Mouse (Mus musculus): ENCODE measurements around the gene Hmgn5. TPM values are rescaled to one million over a fixed set of nuclear protein-coding genes. Genes with fewer than 3 reads are reported as not detected.

Gene Hmgn5
- polyA plus RNA-seq (2015; fragmentation: Nextera tagmentation; extraction: Ambion mirVana): 17.5 and 20.8 TPM in 2 replicates

DNA sequence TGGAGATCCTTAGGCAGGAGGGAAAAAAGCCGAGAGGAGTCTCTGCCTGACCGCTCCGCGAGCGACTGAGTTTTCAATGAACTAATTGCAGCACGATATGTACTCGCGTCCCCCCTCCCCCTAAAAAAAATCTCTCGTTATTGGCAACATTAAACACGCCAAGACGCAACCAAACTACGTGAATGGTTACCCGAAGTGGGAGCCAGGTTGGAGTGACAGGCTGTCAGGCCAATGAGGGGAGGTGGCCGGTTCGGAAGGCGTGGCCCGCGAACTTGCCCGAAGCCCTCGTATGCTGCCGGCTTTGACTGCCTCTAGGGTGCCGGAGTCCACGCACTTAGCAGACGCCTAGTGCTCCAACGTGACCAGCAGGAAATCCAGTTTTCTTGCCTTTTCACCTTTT, at the start of gene Hmgn5:
Gene Hmgn5 (minus strand): TSS at position 122 of the 400 bp plus-strand sequence.
- Histone ChIP-seq H3K9me3 (replicated peaks) (no peaks in the 10 kb centered on the region), H3K4me1 (replicated peaks) (no peaks in the 10 kb centered on the region), H3K4me3 (peak within 1 kb of the TSS; percentile 53), H3K9ac (peak within 1 kb of the TSS; percentile 52), H3K27me3 (no peaks in the 10 kb centered on the region), H3K27ac (peak within 1 kb of the TSS; percentile 78), H3K4me2 (peak within 1 kb of the TSS; percentile 58), H3K36me3 (no peaks in the 10 kb centered on the region)
- WGBS: 18% methylated on average over 25 of the region's 25 CpGs
- peak; percentile 99 for ATAC-seq (replicated peaks; ENCODE audit: insufficient number of reproducible peaks, insufficient read depth, low FRiP score, low read depth)

DNA sequence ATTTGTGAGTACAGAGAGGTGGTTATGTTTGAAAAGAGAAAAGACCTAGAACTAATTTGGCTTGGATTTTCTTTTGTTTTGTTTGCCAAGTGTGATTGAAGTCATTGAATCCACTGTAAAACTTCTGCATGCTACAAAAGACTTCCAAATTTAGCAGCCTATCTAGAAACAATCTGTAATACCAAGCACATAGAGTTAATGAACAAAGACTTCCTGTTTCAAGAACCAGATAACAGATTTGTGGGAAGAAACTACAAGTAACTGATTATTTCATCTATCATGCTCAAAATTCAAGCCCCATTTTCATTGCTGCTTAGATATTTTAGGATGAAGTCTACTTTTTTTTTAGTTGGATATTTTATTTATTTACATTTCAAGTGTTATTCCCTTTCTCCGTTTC, 34.6 kb upstream of the Hmgn5 start:
- H3K27ac ChIP-seq: no peak overlapping the region
- H3K27me3 ChIP-seq: no peaks in the 10 kb centered on the region
- no peak overlapping the region for H3K4me3 ChIP-seq
- 61% methylated on average over 1 of the region's 1 CpGs for WGBS
- no peak overlapping the region for H3K9ac ChIP-seq
- no peak overlapping the region for H3K4me2 ChIP-seq
- H3K36me3 ChIP-seq: no peaks in the 10 kb centered on the region
- H3K4me1 ChIP-seq (replicated peaks): no peaks in the 10 kb centered on the region
- H3K9me3 ChIP-seq (replicated peaks): no peaks in the 10 kb centered on the region
- ATAC-seq (replicated peaks; ENCODE audit: insufficient number of reproducible peaks, insufficient read depth, low FRiP score, low read depth): no peak

DNA sequence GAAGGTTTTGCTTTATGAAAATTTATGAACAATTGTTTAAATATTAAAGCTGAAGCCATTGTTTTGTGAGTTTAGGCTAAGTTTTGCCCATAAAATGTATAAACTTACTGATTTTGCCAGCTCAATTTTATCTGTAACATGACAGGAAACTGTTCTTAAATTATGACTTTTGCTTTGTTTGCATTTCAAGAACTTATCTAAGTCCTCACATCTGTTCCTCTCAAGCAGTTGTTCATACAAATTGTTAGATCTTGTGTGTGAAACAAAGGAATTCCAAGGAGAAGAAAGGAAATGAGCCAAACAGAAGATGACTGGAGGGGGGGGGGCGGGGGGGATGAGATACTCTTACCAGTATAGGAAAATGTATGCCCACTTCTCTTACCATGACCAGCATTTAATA, 13.0 kb upstream of the Hmgn5 start:
- H3K9ac ChIP-seq: no peak overlapping the region
- H3K4me2 ChIP-seq: no peak overlapping the region
- H3K4me3 ChIP-seq: no peak overlapping the region
- H3K27ac ChIP-seq: no peak overlapping the region
- no peaks in the 10 kb centered on the region for H3K4me1 ChIP-seq (replicated peaks)
- no peaks in the 10 kb centered on the region for H3K27me3 ChIP-seq
- ATAC-seq (replicated peaks; ENCODE audit: insufficient number of reproducible peaks, insufficient read depth, low FRiP score, low read depth): no peak
- no peaks in the 10 kb centered on the region for H3K36me3 ChIP-seq
- H3K9me3 ChIP-seq (replicated peaks): no peaks in the 10 kb centered on the region
- 64% methylated on average over 1 of the region's 1 CpGs for WGBS

DNA sequence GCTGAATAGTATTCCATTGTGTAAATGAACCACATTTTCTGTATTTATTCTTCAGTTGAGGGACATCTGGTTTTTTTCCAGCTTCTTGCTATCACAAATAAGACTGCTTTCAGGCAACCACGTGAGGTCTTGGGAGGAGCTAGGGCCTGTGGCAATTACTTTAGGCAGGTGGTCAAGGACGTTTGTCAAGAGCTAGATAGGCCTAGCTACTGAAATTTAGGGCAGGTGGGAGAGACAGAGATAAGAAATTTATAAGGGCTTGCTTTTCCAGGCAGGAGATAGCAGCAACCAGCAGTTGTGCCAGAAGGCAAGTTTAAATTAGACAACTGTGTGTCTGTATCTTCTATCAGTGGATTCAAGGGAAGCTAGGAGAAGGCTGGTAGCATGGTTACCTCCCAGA, 7.7 kb upstream of the Hmgn5 start:
- H3K9ac ChIP-seq: no peak overlapping the region
- no peak for ATAC-seq (replicated peaks; ENCODE audit: insufficient number of reproducible peaks, insufficient read depth, low FRiP score, low read depth)
- no peak overlapping the region for H3K27ac ChIP-seq
- H3K4me2 ChIP-seq: no peak overlapping the region
- no peaks in the 10 kb centered on the region for H3K4me1 ChIP-seq (replicated peaks)
- no peak overlapping the region for H3K4me3 ChIP-seq
- no peaks in the 10 kb centered on the region for H3K9me3 ChIP-seq (replicated peaks)
- 36% methylated on average over 2 of the region's 2 CpGs for WGBS
- no peaks in the 10 kb centered on the region for H3K36me3 ChIP-seq
- H3K27me3 ChIP-seq: no peaks in the 10 kb centered on the region

DNA sequence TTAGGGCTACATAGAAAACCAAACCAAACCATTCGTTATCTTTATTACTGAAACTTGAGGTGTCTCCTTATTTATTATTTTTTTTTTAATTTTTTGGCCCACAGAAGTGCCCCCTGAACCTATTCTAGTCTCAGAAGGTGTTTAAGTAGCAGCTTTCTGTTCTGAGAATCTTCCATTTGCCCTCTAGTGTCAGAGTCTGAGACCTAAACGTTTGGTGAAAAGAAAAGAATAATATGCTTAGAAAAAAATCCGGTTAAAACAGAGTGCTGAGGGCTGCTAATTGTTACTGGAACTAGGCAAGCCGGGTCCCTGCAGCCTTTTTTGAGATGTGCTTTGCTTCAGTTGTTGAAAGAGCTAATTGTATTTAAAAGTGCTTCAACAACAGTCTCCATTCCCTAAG, 962 bp upstream of the Hmgn5 start:
- H3K4me3 ChIP-seq: peak overlapping the region; percentile 53
- no peaks in the 10 kb centered on the region for H3K9me3 ChIP-seq (replicated peaks)
- WGBS: 24% methylated on average over 4 of the region's 4 CpGs
- peak overlapping the region; percentile 58 for H3K4me2 ChIP-seq
- no peak for ATAC-seq (replicated peaks; ENCODE audit: insufficient number of reproducible peaks, insufficient read depth, low FRiP score, low read depth)
- H3K27ac ChIP-seq: peak overlapping the region; percentile 78; the same call in 1 of the 2 replicates
- no peaks in the 10 kb centered on the region for H3K27me3 ChIP-seq
- H3K4me1 ChIP-seq (replicated peaks): no peaks in the 10 kb centered on the region
- no peaks in the 10 kb centered on the region for H3K36me3 ChIP-seq
- no peak overlapping the region for H3K9ac ChIP-seq

DNA sequence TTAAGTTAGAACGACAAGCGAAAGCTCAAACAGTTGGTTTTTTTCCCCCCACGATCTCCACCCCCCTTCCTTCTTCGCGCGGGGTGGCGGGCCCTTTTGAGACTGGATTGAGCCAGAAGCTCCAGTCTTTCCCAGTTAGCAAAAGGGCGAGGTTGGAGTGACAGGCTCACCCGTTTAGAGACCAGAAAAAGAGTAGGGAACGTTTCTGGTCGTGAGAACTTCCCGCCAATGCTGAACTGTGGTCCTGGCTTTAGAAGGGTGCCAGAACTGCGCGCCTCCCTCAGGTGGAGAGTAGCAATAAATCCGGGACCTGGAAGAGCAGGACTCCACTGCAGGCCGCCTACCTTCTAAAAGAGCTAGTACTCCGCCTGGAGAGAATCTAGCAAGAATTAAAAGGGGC, 482 bp upstream of the Hmgn5 start:
- peak overlapping the region; percentile 78 for H3K27ac ChIP-seq
- peak overlapping the region; percentile 40 for H3K9ac ChIP-seq
- H3K4me3 ChIP-seq: peak overlapping the region; percentile 53
- H3K9me3 ChIP-seq (replicated peaks): no peaks in the 10 kb centered on the region
- H3K36me3 ChIP-seq: no peaks in the 10 kb centered on the region
- peak; percentile 73 for ATAC-seq (replicated peaks; ENCODE audit: insufficient number of reproducible peaks, insufficient read depth, low FRiP score, low read depth)
- peak overlapping the region; percentile 58 for H3K4me2 ChIP-seq
- no peaks in the 10 kb centered on the region for H3K27me3 ChIP-seq
- WGBS: 9% methylated on average over 17 of the region's 17 CpGs
- no peaks in the 10 kb centered on the region for H3K4me1 ChIP-seq (replicated peaks)

DNA sequence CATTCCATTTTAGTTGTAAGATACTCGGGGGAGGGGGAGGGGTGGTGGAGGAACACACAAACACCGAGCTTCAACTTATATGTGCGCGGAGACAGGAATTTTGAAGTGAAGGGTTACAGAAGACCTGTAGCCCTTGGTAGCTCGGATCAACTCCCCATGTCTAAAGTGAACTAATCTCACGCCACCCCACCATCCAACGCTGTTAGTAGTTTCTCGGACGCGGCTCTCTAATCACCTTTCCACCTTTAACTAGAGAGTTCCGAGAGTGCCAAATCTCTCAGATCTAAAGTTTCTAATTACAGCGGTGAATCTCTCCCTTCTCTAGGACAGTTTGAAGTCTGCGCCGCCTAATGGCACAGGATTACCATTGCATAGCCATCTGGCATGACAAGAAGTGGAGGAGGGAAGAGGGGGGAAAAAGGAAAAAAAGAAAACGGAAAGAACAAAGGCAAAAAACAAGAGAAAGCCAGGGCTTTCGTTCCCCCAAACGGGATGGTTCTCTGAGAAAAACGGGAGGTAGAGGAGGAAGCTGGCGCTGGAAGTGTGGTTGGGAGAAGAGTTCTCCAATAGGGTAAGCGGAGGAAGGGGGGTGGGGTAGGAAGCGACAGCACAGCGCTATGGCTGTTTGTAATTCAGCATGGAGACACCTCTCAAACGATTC, 703 bp downstream of the Hmgn5 start:
- Histone ChIP-seq H3K27ac (peak overlapping the region; percentile 78), H3K4me1 (replicated peaks) (no peaks in the 10 kb centered on the region), H3K4me3 (peak overlapping the region; percentile 53), H3K9me3 (replicated peaks) (no peaks in the 10 kb centered on the region), H3K27me3 (no peaks in the 10 kb centered on the region), H3K4me2 (peak overlapping the region; percentile 58), H3K9ac (peak overlapping the region; percentile 52), H3K36me3 (no peaks in the 10 kb centered on the region)
- peak; percentile 78 for ATAC-seq (replicated peaks; ENCODE audit: insufficient number of reproducible peaks, insufficient read depth, low FRiP score, low read depth)
- 14% methylated on average over 23 of the region's 23 CpGs for WGBS

DNA sequence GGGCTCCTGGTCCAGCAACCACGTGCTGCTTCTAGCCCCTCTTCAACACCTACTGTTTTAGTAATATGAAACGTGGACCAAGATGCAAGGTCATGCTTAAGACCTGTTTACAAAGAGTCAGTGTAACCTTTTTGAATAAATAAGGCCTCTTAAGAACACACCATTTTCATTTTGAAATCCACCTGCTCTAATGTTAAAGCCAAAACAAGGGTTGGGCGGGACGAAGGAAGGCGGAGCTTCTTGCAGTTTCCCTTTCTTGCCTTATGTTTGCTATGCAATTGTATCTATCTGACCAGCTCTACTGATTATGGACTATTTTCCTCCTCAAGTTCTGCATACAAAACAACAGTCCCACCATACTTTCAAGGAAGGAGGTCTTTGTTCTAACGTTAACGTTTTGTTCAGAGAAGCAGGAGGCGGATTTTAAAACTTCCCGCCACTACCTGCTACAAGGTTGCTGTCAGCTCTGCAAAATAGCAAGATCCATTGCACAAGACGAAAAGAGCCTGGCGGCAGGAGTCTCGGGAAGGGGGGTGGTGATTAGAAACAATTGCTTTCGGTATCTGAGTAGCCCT, 1.5 kb downstream of the Hmgn5 start:
- Histone ChIP-seq H3K27me3 (no peaks in the 10 kb centered on the region), H3K4me1 (replicated peaks) (no peaks in the 10 kb centered on the region), H3K36me3 (no peaks in the 10 kb centered on the region; the same call in 1 of the 2 replicates), H3K9ac (peak overlapping the region; percentile 47), H3K4me3 (peak overlapping the region; percentile 53), H3K4me2 (peak overlapping the region; percentile 58), H3K27ac (peak overlapping the region; percentile 78; the same call in 1 of the 2 replicates), H3K9me3 (replicated peaks) (no peaks in the 10 kb centered on the region)
- ATAC-seq (replicated peaks; ENCODE audit: insufficient number of reproducible peaks, insufficient read depth, low FRiP score, low read depth): no peak
- WGBS: 28% methylated on average over 13 of the region's 13 CpGs

DNA sequence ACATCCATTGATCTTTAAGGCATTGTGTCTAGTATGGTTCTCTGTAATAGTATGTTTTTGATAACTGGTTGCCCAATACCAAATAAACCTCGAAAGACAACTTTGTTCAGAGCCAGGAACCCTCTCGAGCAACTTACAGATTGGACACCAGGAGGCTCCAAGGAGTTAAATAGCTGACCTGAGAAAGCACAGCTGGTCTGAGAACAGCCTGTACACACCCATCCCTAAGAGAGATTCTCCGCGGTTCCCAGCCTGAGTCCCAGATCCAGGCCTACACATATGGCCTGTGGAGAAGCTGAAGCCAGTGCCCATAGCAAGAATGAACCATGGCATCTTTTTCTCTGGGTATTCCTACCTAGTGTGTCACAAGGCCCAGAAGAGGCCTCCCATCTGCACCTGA, 11.9 kb downstream of the Hmgn5 start:
- no peaks in the 10 kb centered on the region for H3K4me1 ChIP-seq (replicated peaks)
- no peak overlapping the region for H3K9ac ChIP-seq
- no peak for ATAC-seq (replicated peaks; ENCODE audit: insufficient number of reproducible peaks, insufficient read depth, low FRiP score, low read depth)
- WGBS: 52% methylated on average over 4 of the region's 4 CpGs
- H3K4me3 ChIP-seq: no peak overlapping the region
- H3K9me3 ChIP-seq (replicated peaks): no peaks in the 10 kb centered on the region
- no peak overlapping the region for H3K4me2 ChIP-seq
- no peaks in the 10 kb centered on the region for H3K27me3 ChIP-seq
- H3K36me3 ChIP-seq: no peaks in the 10 kb centered on the region
- no peak overlapping the region for H3K27ac ChIP-seq

Other genes with a start within 250 kb of the Hmgn5 start
- 1.5 and 2.0 TPM in 2 replicates for gene Brwd3, start 179.0 kb downstream of the Hmgn5 start, polyA plus RNA-seq (2015; fragmentation: Nextera tagmentation; extraction: Ambion mirVana)
- 82.5 and 84.3 TPM in 2 replicates for gene Sh3bgrl, start 82.0 kb upstream of the Hmgn5 start, polyA plus RNA-seq (2015; fragmentation: Nextera tagmentation; extraction: Ambion mirVana)
- 0.11 and 0.13 TPM in 2 replicates for gene Gm6377, start 183.4 kb upstream of the Hmgn5 start, polyA plus RNA-seq (2015; fragmentation: Nextera tagmentation; extraction: Ambion mirVana)